Mouse (Mus musculus) heart, postnatal 25 days (tissue): Measurements from ENCODE around the gene Ugt2a2. TPM values are rescaled to one million over a fixed set of nuclear protein-coding genes. Genes with fewer than 3 reads are reported as not detected.
"Not testable (repeated sequence)": the region's sequence is repeated elsewhere in the genome, so short reads cannot be mapped to it uniquely, and the experiment has no call there.

Source experiments
- DNase-seq: peaks from one replicate; pipeline ENCODE4 v3.0.0; 2022; ENCODE audit warnings: low spot score
- intact Hi-C: fragments of 180-260 bp; cut with DNase I; formaldehyde crosslinking; loops from one replicate; pipeline ENCODE4 v1.15.1; 2025
- total RNA-seq, 2 experiments: library from RNA; stranded (reverse); gene quantifications; 2 replicates each; pipeline ENCODE4 v1.2.3; 2021

The Ugt2a2 gene
- total RNA-seq = not detected

- DNase-seq = no peak
- intact Hi-C loops = no loop called here
Measured at GRCm38 (mm10) chr5:87482160-87482559, at the start of gene Ugt2a2. Gene Ugt2a2, minus strand, starts transcription at chr5:87482260.

- intact Hi-C loops, DNase-seq: not testable (repeated sequence)
Measured at GRCm38 (mm10) chr5:87523561-87523960, 41.5 kb upstream of the Ugt2a2 start.

GRCm38 (mm10) chr5:87505776-87506458, 23.9 kb upstream of the Ugt2a2 start:
- intact Hi-C loops = no loop called here
- DNase-seq = no peak

GRCm38 (mm10) chr5:87502687-87503086, 20.6 kb upstream of the Ugt2a2 start:
- intact Hi-C loops = no loop called here
- no peak for DNase-seq

- intact Hi-C loops = no loop called here
- DNase-seq = no peak
Measured at GRCm38 (mm10) chr5:87499341-87499740, 17.3 kb upstream of the Ugt2a2 start.

- intact Hi-C loops = no loop called here
- DNase-seq = no peak
Measured at GRCm38 (mm10) chr5:87498936-87499335, 16.9 kb upstream of the Ugt2a2 start.

- intact Hi-C loops = no loop called here
- DNase-seq = no peak
Measured at GRCm38 (mm10) chr5:87490771-87491170, 8.7 kb upstream of the Ugt2a2 start, which contains the start of gene Ugt2a1. Gene Ugt2a1, minus strand, starts transcription at chr5:87490871.

GRCm38 (mm10) chr5:87486706-87487105, 4.6 kb upstream of the Ugt2a2 start, which contains the start of gene Gm43638:
Gene Gm43638, minus strand, starts transcription at chr5:87486806.
- DNase-seq, intact Hi-C loops: not testable (repeated sequence)

- intact Hi-C loops = no loop called here
Measured at GRCm38 (mm10) chr5:87458810-87459209, 23.2 kb downstream of the Ugt2a2 start.

GRCm38 (mm10) chr5:87457701-87458100, 24.4 kb downstream of the Ugt2a2 start:
- intact Hi-C loops = no loop called here
- DNase-seq = no peak

More at GRCm38 (mm10) chr5:87458810-87459209, 23.2 kb downstream of the Ugt2a2 start:
- DNase-seq = no peak

- DNase-seq = no peak
- intact Hi-C loops = no loop called here
Measured at GRCm38 (mm10) chr5:87456216-87456850, 25.7 kb downstream of the Ugt2a2 start.

- intact Hi-C loops = no loop called here
Measured at GRCm38 (mm10) chr5:87455519-87455918, 26.5 kb downstream of the Ugt2a2 start.

GRCm38 (mm10) chr5:87452514-87452913, 29.5 kb downstream of the Ugt2a2 start:
- DNase-seq, intact Hi-C loops: not testable (repeated sequence)

More at GRCm38 (mm10) chr5:87455519-87455918, 26.5 kb downstream of the Ugt2a2 start:
- DNase-seq = no peak

GRCm38 (mm10) chr5:87436264-87436663, 45.8 kb downstream of the Ugt2a2 start:
- no peak for DNase-seq
- intact Hi-C loops = no loop called here

- DNase-seq = no peak
- intact Hi-C loops = no loop called here
Measured at GRCm38 (mm10) chr5:87425676-87426075, 56.4 kb downstream of the Ugt2a2 start.

- intact Hi-C loops, DNase-seq: not testable (repeated sequence)
Measured at GRCm38 (mm10) chr5:87424041-87424440, 58.0 kb downstream of the Ugt2a2 start, which contains the start of gene Ugt2b38. Gene Ugt2b38, minus strand, starts transcription at chr5:87424203.

Other genes starting within 250 kb of the Ugt2a2 start
- gene Ugt2b37, start 227.5 kb downstream of the Ugt2a2 start, total RNA-seq = not detected
- not detected for gene Ugt2a3, start 145.1 kb downstream of the Ugt2a2 start, total RNA-seq
- gene Ugt2b38, start 58.1 kb downstream of the Ugt2a2 start, total RNA-seq = not detected
- not detected for gene Gm43638, start 4.5 kb upstream of the Ugt2a2 start, total RNA-seq
- not detected for gene Ugt2a1, start 8.6 kb upstream of the Ugt2a2 start, total RNA-seq
- gene Sult1b1, start 55.9 kb upstream of the Ugt2a2 start, total RNA-seq = not detected
- not detected for gene Sult1d1, start 86.8 kb upstream of the Ugt2a2 start, total RNA-seq
- gene Sult1e1, start 109.3 kb upstream of the Ugt2a2 start, total RNA-seq = not detected
- gene Csn1s1, start 183.9 kb upstream of the Ugt2a2 start, total RNA-seq = not detected
- gene Csn2, start 217.4 kb upstream of the Ugt2a2 start, total RNA-seq = not detected